Mouse (Mus musculus) macrophage (primary cell): ENCODE data around the gene Adig. TPM values are rescaled to one million over a fixed set of nuclear protein-coding genes. Genes with fewer than 3 reads are reported as not detected.

Experiments
- H3K27ac ChIP-seq: fragments of 350-480 bp; formaldehyde crosslinking; 2 replicates; pipeline ENCODE4 v1.9.0; 2021
- H3K36me3 ChIP-seq: fragments of 350-480 bp; formaldehyde crosslinking; 2 replicates; pipeline ENCODE4 v1.9.0; 2021; ENCODE audit errors: inconsistent target
- H3K4me3 ChIP-seq: fragments of 350-480 bp; formaldehyde crosslinking; 2 replicates; pipeline ENCODE4 v1.9.0; 2021; ENCODE audit errors: inconsistent target
- H3K79me2 ChIP-seq: fragments of 350-480 bp; formaldehyde crosslinking; 2 replicates; pipeline ENCODE4 v1.9.0; 2021; ENCODE audit errors: inconsistent target
- WGBS: methylation state at CpG from one replicate; pipeline ENCODE4 v1.1.7; 2026; ENCODE audit warnings: inconsistent platforms; ENCODE audit not compliant: missing documents; 5-methylcytosine and 5-hydroxymethylcytosine counted together
- polyA plus RNA-seq: library from polyadenylated mRNA; stranded (reverse); fragments of 250-400 nt; gene quantifications from 3 replicates; pipeline ENCODE4 v1.2.4, GENCODE M21; 2018; ENCODE audit warnings: inconsistent platforms

The Adig gene
- polyA plus RNA-seq, 1 experiment from 2014 or later, result not detected

DNA sequence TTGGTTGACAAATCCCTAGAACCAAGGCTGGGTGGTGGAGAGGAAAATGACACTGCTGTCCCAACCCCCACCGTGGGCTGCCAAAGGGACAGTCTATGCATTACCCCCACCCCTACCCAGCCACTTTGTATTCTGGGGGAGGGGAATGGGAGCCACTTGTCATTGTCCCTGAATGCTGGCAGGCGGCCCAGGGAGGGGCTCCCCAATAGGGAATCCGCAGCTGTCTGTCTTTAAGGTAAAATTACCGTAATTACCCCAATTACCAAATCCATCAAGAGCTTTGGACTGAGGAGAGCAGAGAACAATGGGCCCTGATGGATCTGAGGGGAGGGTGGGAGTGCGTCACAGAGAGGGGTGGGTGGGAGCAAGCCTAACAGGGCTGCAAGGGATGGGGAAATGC, 54.3 kb downstream of the Adig start:
- Histone ChIP-seq H3K36me3 (no peaks in the 10 kb centered on the region), H3K79me2 (no peaks in the 10 kb centered on the region), H3K27ac (no peak overlapping the region), H3K4me3 (no peak overlapping the region)
- WGBS, result 31% methylated on average over 5 of the region's 5 CpGs

Other genes with a start within 250 kb of the Adig start
- not detected in 3 replicates for gene Bpi, start 244.5 kb upstream of the Adig start, polyA plus RNA-seq
- 0.95 to 3.7 TPM (median 1.3 TPM) in 3 replicates for gene Lbp, start 196.1 kb upstream of the Adig start, polyA plus RNA-seq
- gene Snhg11, start 127.0 kb upstream of the Adig start, polyA plus RNA-seq, result 0.05 to 0.26 TPM (median 0.09 TPM) in 3 replicates
- 20.0 to 20.4 TPM (median 20.2 TPM) in 3 replicates for gene Ralgapb, start 92.8 kb upstream of the Adig start, polyA plus RNA-seq
- not detected in 3 replicates for gene Arhgap40, start 10.2 kb downstream of the Adig start, polyA plus RNA-seq
- 0.16 to 1.1 TPM (median 0.67 TPM) in 3 replicates for gene Slc32a1, start 108.2 kb downstream of the Adig start, polyA plus RNA-seq
- gene Actr5, start 122.3 kb downstream of the Adig start, polyA plus RNA-seq, result 3.2 to 6.1 TPM (median 6.0 TPM) in 3 replicates
- gene Ppp1r16b, start 162.8 kb downstream of the Adig start, polyA plus RNA-seq, result 0.04 TPM in 2 of 3 replicates, not detected in the other